Mouse (Mus musculus) large intestine, adult 2 months (tissue): ENCODE measurements around the gene Cask. TPM values are rescaled to one million over a fixed set of nuclear protein-coding genes. Genes with fewer than 3 reads are reported as not detected.

Experiments used
- DNase-seq: peaks from one replicate; pipeline ENCODE4 v3.0.0-alpha.2; 2012; ENCODE audit warnings: low read depth, low spot score
- WGBS: fragments of 180-500 bp; shearing (Covaris S2); methylation state at CpG from one replicate; pipeline ENCODE4 v1.1.7; 2018; 5-methylcytosine and 5-hydroxymethylcytosine counted together
- polyA plus RNA-seq: library from polyadenylated mRNA; depleted of rRNA; stranded (reverse); fragments of >200 nt; gene quantifications from 2 replicates; pipeline ENCODE4 v1.2.3, GENCODE M21; 2012; rRNA removed

The Cask gene
- polyA plus RNA-seq, 1 experiment = 12.8 TPM

DNA sequence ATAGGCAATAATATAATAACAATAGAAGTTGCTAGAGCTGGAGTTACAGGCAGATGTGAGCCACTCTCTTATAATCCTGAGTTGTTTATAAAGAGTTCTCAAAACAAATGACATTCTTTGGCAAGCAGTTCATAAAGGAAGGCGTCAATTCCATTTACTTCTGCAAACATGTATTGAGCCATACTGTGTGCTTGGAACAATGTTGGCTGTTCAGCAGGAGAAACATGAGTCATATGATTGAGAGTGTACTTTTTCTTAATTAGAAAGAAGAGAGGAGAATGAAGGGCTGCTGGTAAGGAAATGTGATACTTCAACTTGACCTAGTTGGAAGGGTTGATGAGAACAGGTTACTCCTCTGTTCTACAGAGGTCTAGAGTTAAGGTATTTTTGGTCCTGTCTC, 368.6 kb downstream of the Cask start:
- 38% methylated on average over 1 of the region's 1 CpGs for WGBS
- no peak for DNase-seq

DNA sequence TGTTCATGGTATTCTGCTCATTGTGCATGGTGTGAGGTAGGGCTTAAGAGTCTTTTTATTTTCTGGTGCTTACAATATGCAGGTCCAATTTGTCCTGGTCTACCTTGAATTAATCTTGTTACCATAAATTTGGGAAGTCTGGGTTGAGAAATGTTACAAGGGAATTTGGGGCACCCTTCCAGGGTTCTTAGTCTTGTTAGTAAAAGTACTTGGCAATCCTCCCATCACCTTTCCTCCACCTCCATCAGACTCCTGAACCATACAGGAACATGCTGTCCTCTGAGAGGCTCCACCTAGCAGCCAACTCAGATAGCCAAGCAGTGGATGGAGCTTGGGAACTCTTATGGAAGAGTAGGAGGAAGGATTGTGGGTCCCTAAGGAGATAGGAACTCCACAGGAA, 371.6 kb downstream of the Cask start:
- DNase-seq = no peak

GRCm38 (mm10) chrX:13478298-13478697, 372.9 kb downstream of the Cask start:
- no peak for DNase-seq
- WGBS = 50% methylated on average over 5 of the region's 5 CpGs

- DNase-seq = no peak
- 72% methylated on average over 2 of the region's 2 CpGs for WGBS
Observed at GRCm38 (mm10) chrX:13477596-13477995, 373.6 kb downstream of the Cask start.

- 71% methylated on average over 1 of the region's 1 CpGs for WGBS
- DNase-seq = no peak
Observed at GRCm38 (mm10) chrX:13475382-13475781, 375.8 kb downstream of the Cask start.

DNA sequence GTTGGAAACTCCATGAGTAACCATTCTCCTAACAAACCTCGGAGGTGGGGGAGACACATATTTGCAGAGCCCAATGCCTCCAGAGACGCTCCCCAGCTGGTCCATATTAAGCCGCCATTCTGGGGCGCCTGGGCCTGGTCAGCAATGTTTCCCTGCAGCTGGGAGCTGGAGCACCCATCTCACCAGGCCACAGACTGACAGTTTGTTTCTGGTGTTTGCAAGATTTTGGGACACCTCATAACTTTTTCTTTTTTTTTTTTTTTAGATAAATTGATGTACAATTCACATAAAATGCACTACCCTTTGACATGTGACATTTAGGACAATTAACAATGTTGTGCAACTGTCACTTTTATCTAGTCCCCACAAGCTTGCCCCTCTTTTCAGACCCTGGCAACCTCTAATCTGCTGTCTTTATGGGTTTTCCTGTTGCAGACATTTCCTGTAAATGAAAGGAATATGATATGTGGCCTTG, 378.4 kb downstream of the Cask start:
- 82% methylated on average over 4 of the region's 4 CpGs for WGBS
- DNase-seq = no peak

GRCm38 (mm10) chrX:13471925-13472324, 379.2 kb downstream of the Cask start:
- DNase-seq = no peak
- WGBS = 86% methylated on average over 3 of the region's 3 CpGs

DNA sequence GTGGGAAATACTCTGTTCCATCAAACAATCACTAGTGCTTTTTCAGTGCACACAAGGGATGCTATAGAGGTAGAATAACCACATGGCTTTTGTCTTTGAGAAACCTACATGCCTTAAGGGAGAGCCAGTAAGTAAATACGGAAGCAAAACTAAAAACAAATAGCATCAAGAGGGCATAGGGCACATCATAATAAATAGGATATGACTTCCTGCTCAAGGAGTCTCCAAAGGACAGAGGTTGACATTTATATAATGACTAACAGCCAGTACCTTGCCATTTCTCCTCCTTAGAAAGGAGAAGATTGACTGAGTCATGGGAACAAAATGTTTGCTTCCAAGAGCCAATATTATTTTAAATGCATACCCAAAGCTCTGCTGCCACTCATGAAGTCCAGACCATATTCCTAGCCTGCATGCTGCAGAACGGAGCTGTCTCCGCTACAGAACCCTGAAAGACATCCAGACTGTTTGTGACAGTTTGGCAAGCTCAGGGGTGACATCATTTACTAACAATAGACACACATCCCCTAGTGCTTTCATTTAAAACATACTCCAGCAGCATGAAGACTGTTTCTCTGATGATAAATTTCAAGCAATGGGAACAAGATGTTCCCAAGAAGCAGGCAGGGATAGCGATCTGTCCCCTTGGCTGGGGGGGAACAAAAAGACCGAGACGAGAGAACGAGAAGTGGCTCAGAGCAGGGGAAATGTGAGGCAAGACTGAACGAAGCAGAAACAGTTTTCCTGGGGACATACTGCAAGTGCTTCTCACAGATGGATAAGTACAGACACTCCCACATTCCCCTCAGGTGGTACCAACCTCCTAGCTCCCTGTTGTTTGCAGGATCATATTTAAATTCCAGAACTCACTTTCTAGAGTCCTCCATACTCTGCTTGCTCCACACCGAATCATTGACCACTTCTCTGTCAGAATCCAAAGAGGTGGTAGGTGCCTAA, 381.7 kb downstream of the Cask start:
- WGBS = 49% methylated on average over 9 of the region's 9 CpGs
- peak; percentile 25 for DNase-seq

DNA sequence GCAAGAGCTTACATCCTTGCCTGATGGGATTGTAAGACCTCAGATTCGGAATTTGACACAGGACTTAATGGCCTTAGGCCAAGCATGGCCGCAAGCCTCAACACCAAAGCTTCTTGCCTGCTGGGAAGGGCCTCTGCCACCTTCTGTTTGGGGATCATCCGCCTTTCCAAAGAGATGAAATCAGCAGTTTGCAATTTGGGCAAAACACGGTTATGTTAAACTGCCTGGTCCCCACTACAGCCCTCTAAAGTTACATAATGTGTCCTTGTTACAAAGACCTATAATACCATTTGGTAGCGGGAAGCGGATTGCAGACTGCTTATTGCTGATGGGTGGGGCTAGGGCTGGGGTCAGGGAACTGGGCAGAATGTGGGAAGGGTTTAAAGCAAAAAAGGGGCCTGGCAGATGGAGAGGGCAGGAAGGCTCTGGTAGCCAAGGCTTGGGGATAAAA, 384.0 kb downstream of the Cask start:
- DNase-seq = no peak
- 65% methylated on average over 6 of the region's 6 CpGs for WGBS

Other genes starting within 250 kb of the Cask start
- gene Gpr34, start 219.3 kb downstream of the Cask start, polyA plus RNA-seq = 0.43 and 0.56 TPM in 2 replicates
- gene Gpr82, start 190.0 kb downstream of the Cask start, polyA plus RNA-seq = 0.06 and 0.11 TPM in 2 replicates